Mouse (Mus musculus): ENCODE measurements around the gene S1pr3. TPM values are rescaled to one million over a fixed set of nuclear protein-coding genes. Genes with fewer than 3 reads are reported as not detected.

S1pr3 gene
- total RNA-seq, 2 experiments from 2014 or later: 23.6 to 26.5 TPM

DNA sequence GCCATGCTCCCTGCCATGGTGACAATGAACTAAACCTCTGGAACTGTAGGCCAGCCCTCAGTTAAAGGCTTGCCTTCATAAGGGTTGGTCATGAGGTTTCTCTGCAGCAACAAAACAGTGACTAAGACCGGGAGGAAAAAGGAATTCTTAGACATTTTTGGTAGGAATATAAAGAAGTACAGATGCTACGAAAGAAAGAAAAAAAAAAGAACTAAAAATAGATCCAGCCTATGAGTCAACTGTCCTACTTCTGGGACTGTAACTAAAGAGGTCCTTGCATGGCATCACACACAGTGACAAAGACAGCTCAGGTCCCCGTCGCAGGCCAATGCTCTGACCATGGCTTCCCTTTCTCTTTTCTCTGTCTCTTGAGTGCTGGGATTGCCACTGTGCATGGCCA, 3.9 kb upstream of the S1pr3 start:
- DNase-seq (ENCODE audit: low spot score in 2 of 2): no peak

DNA sequence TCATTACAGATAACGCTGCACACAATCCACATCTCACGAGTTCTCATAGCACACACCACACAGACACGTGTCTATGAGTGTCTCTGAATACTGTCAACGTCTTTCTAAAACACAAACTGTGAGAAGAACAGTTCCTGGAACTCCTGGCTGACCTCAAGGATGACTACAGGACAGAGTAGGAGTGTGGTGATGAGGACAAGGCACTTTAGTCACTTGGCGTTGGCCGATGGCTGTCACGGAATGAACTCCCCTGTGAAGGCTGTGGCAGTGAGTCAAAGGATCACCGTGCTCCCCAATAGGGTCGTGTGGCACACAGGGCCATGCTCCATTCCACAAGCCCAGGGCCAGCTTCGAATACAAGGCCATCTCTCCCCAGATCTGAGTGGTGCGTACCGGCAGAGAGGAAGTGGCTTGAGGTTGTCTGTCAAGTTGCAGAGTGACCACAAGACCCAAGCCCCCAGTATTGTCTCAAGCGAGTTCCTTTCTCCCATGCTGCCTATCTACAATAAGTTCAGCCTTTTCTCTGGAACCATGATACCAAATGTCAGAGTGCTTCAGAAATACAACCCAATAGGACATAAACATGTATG, 2.6 kb upstream of the S1pr3 start:
- DNase-seq (ENCODE audit: low spot score in 2 of 2): no peak

DNA sequence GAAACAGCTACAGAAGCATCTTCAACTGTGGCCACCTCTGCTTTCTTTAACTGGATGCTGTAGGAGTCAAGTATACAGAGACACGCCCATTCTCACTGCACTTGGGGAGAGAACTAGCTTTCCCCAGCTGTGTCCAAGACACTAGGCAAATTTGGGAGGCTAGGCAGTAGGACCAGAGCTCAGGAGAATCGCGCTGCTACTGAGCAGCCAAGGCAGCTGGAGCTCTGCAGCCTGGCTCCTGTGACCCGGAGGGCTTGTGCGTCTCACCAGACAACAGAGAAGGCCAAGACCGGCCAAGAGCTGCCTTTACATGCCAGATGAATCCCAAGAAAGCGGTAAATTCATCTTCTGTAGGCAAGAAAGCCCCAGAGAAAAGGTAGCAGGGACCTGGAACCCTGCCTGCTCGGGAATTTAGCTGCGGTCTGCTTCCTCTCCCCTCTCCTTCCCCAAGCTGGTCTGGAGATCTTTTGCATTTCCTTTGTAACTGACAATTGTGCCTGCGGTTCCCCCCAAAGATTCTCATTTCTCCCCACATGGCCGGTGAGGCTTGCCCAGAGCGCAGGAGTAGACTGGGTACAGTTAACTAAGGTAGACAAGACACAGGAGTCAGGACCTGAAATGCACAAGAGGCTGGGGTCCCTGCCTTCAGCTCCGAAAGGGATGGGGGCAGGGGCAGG, 760 bp upstream of the S1pr3 start:
- DNase-seq (ENCODE audit: low spot score in 2 of 2): no peak

DNA sequence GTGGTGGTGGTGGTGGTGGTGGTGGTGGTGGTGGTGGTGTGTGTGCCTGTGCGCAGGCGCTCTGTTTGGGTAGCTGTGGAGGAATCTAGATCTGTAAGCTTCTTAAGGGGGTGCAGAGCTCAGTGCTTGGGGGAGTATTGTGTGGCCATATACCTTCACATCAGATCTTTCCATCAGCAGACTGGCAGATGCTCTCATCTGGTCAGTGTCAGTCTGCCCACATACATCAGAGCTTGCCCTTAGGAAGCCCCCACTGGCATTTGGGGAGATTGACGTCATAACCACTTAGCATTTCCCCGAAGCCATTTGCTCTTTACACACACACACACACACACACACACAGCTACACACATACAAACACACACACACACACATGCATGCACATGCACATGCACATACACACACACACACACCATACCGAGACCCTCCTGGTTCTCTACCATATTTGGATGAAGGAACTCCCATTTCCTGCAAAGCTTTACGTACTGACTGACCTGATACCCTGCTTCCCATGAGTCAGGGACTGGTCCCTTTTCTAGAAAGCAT, 1.6 kb downstream of the S1pr3 start:
- no peak for DNase-seq (ENCODE audit: low spot score in 2 of 2)

DNA sequence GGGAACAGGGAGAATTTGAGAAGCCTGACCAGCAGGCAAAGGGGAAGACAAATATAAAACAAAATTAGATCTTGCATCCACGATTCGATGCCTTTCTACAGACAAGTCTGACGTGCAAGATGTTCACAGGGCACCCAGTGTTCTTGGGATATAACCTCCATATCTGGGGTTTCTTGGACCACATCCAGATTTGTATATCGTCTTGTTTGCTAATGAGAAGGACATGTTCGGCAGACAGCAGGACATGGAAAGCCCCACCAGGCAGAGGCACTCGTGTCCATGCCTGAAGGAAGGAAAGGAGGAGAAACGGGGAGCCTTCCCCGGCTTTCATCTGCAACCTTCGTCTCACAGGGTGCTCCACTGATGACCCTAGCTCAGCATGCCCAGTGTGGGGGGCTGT, 2.8 kb downstream of the S1pr3 start:
- DNase-seq (ENCODE audit: low spot score in 2 of 2): no peak

DNA sequence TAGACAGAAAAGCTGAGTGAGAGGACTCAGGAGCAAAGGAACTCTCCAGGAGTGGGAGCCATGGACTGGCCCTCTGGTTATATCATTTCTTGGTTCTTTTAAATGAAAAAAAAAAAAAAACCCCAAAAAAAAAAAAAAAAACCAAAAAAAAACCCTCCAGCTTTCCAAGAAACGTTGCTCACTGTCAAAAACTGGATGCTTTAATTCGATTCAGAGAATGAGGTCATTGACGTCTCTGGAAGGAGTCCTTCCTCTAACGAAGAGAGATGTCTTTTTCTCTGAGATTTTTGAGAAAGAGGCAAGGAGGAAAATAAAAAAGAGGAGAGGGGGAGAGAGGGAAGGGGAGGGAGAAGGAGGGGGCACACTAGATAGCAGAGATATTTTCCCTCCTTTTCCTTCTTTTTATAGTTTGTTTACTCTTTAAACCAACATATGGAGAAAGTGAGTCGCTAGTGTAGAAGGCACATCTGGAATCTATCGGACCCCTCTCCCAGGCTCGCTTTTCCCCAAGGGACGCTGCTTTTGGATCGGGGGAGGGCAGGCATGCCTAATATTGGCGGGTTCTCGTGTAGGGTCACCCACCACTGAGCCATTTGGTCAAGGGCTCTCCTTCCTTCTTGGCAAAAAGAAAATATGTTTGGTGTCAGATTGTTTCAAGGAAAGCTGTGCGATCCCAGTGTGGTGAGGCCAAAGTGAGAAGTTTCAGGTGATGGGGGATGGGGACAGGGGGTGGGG, 3.4 kb downstream of the S1pr3 start:
- no peak for DNase-seq (ENCODE audit: low spot score in 2 of 2)

DNA sequence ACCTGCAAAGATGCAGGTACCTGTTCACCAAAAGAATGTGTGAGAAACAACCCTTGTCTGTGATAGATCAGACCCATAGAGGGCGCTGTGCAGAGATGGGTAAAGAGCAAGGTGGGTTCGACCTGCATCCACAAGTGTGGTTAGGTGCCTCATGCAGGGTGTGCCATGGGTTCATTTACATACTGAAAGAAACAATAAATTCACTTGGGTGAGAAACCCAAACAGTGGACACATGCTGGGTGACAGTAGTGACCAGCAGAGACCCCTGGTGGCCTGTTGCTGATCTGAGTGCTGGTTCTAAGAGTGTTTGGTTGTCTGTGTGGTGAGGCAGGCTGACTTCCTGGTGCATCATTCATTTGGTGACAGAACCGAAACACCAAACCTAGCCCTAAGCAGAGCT, 5.0 kb downstream of the S1pr3 start:
- no peak for DNase-seq (ENCODE audit: low spot score in 2 of 2)

DNA sequence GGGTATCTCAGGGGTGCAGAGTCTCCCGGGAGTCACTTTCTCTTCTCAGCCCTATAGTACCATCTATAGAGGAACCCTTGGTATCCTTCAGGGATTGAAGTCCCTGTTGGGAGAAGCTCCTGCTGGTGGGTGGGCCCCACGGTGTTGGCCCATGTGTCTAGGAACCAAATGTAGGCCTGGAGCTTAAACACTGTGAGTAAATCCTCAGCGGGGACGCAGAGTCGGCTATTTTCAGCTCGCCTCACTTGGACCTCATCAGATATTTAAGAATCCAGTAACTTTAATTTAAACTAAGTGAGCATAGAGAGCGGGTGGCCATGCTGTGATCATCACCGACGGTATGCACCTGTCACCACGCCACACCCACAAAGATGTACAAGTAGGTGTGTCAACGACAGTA, 8.3 kb downstream of the S1pr3 start:
- DNase-seq (ENCODE audit: low spot score in 2 of 2): no peak

DNA sequence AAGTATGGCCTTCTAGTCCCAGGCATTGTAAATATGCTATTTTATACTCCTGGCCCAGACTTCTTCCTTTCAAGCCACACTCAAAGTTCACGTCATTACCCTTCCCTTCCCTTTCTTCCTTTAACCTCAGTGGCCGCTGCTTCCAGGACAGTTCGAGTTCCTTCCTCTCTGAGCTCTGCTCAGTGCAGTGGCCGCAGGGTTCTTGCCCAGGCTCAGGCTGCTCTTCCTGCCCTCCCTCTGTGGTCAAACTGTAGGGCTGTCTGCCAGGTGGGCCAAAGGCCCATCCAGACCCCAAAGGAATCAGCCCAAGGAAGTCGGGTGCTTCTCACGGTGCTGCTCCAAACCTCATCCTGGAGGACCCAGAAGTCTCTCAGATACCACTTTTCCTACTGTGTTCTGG, 9.4 kb downstream of the S1pr3 start:
- DNase-seq (ENCODE audit: low spot score in 2 of 2): no peak

DNA sequence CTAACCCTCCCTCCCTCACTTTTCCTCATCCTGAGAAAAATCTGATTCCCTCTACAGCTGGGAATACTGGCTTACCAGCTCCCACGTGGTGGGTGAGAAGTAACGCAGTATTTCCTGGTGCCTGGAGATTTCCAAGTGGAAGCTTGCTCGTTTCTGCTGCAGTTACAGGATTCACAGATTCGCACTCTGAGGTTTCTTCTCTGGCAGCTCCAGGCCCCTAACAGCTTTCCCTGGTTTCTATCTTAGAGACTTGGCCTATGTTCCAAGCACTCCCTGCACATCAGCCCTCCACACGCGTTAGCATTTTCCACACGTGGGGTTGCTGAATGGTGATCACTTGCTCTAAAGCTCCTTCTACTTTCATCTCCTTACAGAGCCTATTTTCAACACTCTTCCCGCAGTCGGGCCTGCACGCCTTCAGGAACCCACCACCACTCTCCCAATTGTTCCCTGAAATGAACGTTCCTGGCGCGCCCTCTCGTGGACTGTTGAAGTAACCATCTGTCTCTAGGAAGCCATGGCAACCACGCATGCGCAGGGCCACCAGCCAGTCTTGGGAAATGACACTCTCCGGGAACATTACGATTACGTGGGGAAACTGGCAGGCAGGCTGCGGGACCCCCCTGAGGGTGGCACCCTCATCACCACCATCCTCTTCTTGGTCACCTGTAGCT, 10.0 kb downstream of the S1pr3 start:
- peak; percentile 86 to 93 for DNase-seq (ENCODE audit: low spot score in 2 of 2)

DNA sequence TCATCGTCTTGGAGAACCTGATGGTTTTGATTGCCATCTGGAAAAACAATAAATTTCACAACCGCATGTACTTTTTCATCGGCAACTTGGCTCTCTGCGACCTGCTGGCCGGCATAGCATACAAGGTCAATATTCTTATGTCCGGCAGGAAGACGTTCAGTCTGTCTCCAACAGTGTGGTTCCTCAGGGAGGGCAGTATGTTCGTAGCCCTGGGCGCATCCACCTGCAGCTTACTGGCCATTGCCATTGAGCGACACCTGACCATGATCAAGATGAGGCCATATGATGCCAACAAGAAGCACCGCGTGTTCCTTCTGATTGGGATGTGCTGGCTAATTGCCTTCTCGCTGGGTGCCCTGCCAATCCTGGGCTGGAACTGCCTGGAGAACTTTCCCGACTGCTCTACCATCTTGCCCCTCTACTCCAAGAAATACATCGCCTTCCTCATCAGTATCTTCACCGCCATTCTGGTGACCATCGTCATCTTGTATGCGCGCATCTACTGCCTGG, 10.6 kb downstream of the S1pr3 start:
- no peak for DNase-seq (ENCODE audit: low spot score in 2 of 2)

DNA sequence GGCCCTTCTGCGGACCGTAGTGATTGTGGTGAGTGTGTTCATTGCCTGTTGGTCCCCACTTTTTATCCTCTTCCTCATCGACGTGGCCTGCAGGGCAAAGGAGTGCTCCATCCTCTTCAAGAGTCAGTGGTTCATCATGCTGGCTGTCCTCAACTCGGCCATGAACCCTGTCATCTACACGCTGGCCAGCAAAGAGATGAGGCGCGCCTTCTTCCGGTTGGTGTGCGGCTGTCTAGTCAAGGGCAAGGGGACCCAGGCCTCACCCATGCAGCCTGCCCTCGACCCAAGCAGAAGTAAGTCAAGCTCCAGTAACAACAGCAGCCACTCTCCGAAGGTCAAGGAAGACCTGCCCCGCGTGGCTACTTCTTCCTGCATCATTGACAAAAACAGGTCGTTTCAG, 11.1 kb downstream of the S1pr3 start:
- DNase-seq (ENCODE audit: low spot score in 2 of 2): no peak

DNA sequence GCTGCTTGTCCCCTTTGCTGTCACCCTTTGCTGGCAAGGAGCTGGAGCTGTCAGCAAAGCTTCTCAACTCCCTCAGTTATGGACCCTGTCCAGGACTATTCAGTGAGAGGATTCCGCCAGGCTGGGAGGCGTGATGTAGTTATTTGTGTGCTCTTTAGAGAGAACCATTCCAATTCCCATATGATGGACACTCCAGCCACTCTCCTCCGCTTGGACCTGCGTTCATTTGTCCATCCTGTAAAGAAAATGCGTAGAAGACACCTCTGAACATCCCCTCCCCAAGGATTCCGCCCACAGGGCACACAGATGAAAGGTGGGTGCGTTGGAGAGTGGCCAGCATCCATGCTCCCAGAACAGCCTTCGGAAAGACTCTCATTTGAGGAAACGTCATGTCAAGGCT, 12.4 kb downstream of the S1pr3 start:
- no peak for DNase-seq (ENCODE audit: low spot score in 2 of 2)

DNA sequence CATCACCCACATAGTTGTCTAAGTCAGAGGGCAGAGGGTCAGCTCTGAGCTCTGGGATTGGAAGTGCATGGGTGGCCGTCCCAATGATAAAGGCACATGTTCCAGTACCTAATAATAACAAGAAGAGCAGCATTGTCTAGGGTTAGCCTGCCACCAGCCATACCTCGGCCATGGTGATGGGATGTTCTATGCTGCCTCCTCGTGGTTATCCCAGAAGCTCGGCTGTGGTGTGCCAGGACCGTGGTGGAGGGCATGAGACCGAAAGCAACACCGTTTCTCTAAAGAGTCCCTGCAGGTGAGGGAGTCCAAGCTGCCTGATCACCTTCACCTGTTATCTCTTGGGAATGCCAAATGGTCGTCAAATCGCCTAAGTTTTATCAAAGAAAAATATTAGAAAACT, 15.2 kb downstream of the S1pr3 start:
- DNase-seq (ENCODE audit: low spot score in 2 of 2): no peak

DNA sequence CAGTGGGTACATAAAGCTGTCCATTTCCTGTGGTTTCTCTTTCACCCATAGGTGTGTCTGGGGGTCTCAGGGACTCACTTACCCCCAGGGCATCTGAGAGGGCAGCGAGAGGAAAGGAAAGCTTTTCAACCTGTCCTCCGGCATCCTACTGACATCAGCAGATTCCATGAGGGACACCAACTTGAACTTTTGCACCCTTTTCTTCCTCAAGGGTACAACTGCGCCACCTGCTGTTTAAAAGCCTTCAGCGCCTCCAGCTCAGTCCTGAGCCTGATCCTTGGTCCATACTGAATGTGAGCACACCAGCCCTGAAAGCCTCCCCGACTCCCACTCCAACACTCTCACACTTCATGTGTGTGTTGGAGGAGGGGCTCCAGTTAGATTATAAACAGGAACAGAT, 16.2 kb downstream of the S1pr3 start:
- peak; percentile 33 to 37 for DNase-seq (ENCODE audit: low spot score in 2 of 2)

DNA sequence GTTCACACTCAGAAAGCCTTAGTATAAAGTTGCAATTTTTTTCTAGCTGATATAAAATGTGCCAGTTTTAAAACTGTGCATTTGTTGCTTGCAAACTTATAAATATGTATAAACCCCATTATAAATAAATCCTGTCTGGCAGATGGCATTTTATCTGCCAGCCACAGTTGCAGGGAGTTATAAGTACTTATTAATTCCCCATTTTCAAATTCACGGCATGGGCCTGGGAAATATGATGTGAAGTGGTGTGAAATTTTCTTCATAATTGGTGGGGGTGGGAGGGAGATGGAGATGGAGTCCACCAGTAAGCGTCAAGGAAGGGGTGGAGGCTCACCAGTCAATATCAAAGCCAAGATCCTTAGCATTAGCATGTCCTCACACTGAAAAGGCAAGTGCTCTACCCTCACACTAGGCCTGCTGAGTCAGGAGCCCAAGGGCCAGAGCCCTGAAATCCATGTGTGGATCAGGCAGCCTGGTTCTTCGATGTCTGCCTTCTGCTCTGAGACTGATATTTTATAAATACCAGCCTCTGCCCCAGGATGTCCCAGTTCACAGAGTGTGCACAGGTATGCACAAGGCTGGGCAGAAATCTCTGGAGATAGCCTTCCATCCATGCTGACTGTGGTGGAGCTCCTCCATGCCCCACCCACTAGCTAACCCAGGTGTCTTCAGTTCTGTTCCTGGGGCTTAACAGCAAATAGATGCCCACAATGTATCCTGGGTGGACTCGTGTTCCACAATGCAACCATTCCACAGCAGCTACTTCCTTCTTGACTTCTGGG, 17.4 kb downstream of the S1pr3 start:
- DNase-seq (ENCODE audit: low spot score in 2 of 2): no peak

DNA sequence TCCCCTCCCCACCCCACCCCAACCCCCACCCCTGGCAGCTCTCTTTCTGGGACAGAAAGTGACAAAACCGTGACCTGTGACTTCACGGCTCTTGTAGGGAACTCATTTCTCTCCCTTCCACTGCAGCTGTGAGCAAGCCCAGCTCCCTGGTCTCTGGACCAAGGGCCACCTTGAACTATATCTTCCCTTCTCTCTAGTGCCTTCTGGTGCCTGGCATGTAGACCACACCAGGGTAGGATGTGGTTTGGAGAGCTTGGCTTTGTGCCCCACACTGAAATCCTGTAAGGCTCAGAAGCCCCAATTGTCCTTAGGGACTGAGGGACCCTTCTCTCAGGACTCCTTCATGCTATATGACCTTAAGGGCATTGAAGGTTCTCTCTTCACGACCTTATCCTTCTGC, 24.9 kb downstream of the S1pr3 start:
- DNase-seq (ENCODE audit: low spot score in 2 of 2): no peak

DNA sequence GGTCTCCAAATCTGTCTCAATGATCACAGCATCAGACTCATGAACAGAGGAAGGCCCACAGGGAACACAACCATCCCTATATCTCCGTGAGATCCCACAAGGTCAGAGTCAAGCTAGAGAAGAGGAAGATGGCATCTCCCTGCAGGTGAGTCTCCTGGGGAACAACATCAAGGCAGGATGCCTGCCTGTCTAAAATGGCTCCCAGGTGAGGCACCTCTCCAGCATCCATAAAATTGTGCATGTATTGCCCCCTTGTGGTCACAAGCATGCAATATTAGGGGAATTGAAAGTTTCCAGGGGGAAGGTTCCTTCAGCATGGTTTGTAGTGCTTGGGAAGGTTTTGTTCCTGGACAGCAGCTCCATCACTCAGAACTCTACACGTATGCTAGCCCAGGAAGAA, 26.0 kb downstream of the S1pr3 start:
- no peak for DNase-seq (ENCODE audit: low spot score in 2 of 2)

DNA sequence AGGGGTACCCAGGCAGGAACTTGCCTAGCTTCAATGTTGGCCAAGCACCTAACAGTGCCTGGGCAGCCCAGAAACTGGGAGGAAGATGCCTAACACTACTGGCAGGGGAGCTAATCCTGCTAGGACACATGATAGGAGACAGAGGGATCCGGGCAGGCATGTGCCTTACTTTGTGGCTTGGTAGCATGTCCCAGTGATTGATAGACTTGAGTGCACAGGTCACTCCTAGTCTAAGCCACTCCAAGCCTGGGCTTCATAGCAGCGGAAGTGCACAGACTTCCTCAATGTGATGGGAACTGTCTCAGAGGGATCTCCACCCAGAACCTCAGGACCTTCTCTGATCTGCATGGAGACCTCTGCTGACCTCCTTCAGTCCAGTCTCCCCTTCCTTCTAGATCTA, 26.7 kb downstream of the S1pr3 start:
- no peak for DNase-seq (ENCODE audit: low spot score in 2 of 2)

DNA sequence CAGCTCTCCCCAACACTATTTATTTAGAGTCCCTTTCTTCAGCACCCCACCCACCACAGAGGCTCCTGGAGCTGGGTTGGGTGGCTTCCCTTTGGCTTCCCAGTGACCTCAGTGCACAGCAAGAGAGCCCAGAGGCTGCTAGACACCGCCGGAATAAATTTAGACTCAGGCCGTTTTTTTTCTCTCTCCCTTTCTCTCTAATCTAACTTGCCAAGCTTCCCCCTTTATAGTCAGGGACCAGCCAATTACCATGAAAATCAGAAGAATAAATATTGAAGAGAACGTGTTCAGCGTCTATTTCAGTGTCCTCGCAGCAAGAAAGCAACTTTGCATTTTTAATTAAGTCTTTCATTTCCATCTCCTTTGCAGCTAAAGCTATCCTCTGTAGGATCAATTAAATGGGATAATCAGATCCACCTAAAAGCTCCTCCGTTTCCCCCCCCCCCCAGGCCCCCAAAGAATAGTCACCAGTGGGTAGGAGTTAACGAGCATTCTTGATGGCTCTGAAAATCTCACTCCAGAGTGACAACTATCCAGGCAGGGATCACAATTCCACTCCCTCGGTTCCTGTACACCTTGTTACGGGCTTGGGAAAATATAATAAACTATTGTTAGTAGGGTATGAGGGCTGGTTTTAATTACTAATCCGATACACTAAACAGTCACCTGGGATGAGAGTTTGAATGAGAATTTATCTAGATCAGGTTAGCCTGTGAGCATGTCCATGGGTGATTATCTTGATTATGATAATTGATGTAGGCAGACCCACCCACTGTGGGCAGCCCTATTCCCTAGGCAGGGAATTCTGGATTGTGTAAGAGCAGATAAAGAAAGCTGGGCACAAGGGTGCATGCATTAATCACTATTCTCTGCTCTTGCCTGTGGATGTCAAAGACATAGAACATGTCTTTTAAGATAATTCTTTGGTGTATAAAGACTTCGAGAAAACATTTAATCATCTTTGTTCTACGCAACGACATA, 29.0 kb downstream of the S1pr3 start:
- DNase-seq (ENCODE audit: low spot score in 2 of 2): no peak

All from adrenal gland, postnatal 4 days (tissue).